Mouse (Mus musculus): ENCODE measurements around the gene Fndc7. TPM values are rescaled to one million over a fixed set of nuclear protein-coding genes. Genes with fewer than 3 reads are reported as not detected.

Fndc7 gene
- total RNA-seq (2017): not detected in 2 replicates

- no peak for ATAC-seq (replicated peaks in 1 of 2; ENCODE audit: insufficient read depth in 1 of 2, low FRiP score in 2 of 2, low TSS enrichment in 1 of 2, low read depth in 1 of 2, poor library complexity in 2 of 2, severe bottlenecking in 2 of 2)
Measured at GRCm38 (mm10) chr3:108889908-108890307, at the start of gene Fndc7. TSS of gene Fndc7 (minus strand) at chr3:108890008.

GRCm38 (mm10) chr3:108939573-108939972 lies 49.8 kb upstream of the Fndc7 start, which contains the start of gene Henmt1:
TSS of gene Henmt1 (plus strand) at chr3:108939873.
- no peak for ATAC-seq (replicated peaks in 1 of 2; ENCODE audit: insufficient read depth in 1 of 2, low FRiP score in 2 of 2, low TSS enrichment in 1 of 2, low read depth in 1 of 2, poor library complexity in 2 of 2, severe bottlenecking in 2 of 2)

- no peak for ATAC-seq (replicated peaks in 1 of 2; ENCODE audit: insufficient read depth in 1 of 2, low FRiP score in 2 of 2, low TSS enrichment in 1 of 2, low read depth in 1 of 2, poor library complexity in 2 of 2, severe bottlenecking in 2 of 2)
Measured at GRCm38 (mm10) chr3:108938691-108939090, 48.9 kb upstream of the Fndc7 start.

GRCm38 (mm10) chr3:108933557-108933956 lies 43.7 kb upstream of the Fndc7 start:
- no peak for ATAC-seq (replicated peaks in 1 of 2; ENCODE audit: insufficient read depth in 1 of 2, low FRiP score in 2 of 2, low TSS enrichment in 1 of 2, low read depth in 1 of 2, poor library complexity in 2 of 2, severe bottlenecking in 2 of 2)

- no peak for ATAC-seq (replicated peaks in 1 of 2; ENCODE audit: insufficient read depth in 1 of 2, low FRiP score in 2 of 2, low TSS enrichment in 1 of 2, low read depth in 1 of 2, poor library complexity in 2 of 2, severe bottlenecking in 2 of 2)
Measured at GRCm38 (mm10) chr3:108926308-108926707, 36.5 kb upstream of the Fndc7 start.

GRCm38 (mm10) chr3:108925677-108926076 lies 35.9 kb upstream of the Fndc7 start:
- no peak for ATAC-seq (replicated peaks in 1 of 2; ENCODE audit: insufficient read depth in 1 of 2, low FRiP score in 2 of 2, low TSS enrichment in 1 of 2, low read depth in 1 of 2, poor library complexity in 2 of 2, severe bottlenecking in 2 of 2)

- no peak for ATAC-seq (replicated peaks in 1 of 2; ENCODE audit: insufficient read depth in 1 of 2, low FRiP score in 2 of 2, low TSS enrichment in 1 of 2, low read depth in 1 of 2, poor library complexity in 2 of 2, severe bottlenecking in 2 of 2)
Measured at GRCm38 (mm10) chr3:108921822-108922221, 32.0 kb upstream of the Fndc7 start.

- no peak for ATAC-seq (replicated peaks in 1 of 2; ENCODE audit: insufficient read depth in 1 of 2, low FRiP score in 2 of 2, low TSS enrichment in 1 of 2, low read depth in 1 of 2, poor library complexity in 2 of 2, severe bottlenecking in 2 of 2)
Measured at GRCm38 (mm10) chr3:108920442-108921070, 30.7 kb upstream of the Fndc7 start.

- ATAC-seq (replicated peaks in 1 of 2; ENCODE audit: insufficient read depth in 1 of 2, low FRiP score in 2 of 2, low TSS enrichment in 1 of 2, low read depth in 1 of 2, poor library complexity in 2 of 2, severe bottlenecking in 2 of 2): no peak
Measured at GRCm38 (mm10) chr3:108918852-108919251, 29.0 kb upstream of the Fndc7 start.

GRCm38 (mm10) chr3:108917986-108918385 lies 28.2 kb upstream of the Fndc7 start:
- no peak for ATAC-seq (replicated peaks in 1 of 2; ENCODE audit: insufficient read depth in 1 of 2, low FRiP score in 2 of 2, low TSS enrichment in 1 of 2, low read depth in 1 of 2, poor library complexity in 2 of 2, severe bottlenecking in 2 of 2)

GRCm38 (mm10) chr3:108916857-108917256 lies 27.0 kb upstream of the Fndc7 start:
- ATAC-seq (replicated peaks in 1 of 2; ENCODE audit: insufficient read depth in 1 of 2, low FRiP score in 2 of 2, low TSS enrichment in 1 of 2, low read depth in 1 of 2, poor library complexity in 2 of 2, severe bottlenecking in 2 of 2): no peak

- ATAC-seq (replicated peaks in 1 of 2; ENCODE audit: insufficient read depth in 1 of 2, low FRiP score in 2 of 2, low TSS enrichment in 1 of 2, low read depth in 1 of 2, poor library complexity in 2 of 2, severe bottlenecking in 2 of 2): no peak
Measured at GRCm38 (mm10) chr3:108915999-108916398, 26.2 kb upstream of the Fndc7 start.

GRCm38 (mm10) chr3:108911548-108912413 lies 22.0 kb upstream of the Fndc7 start, which contains the start of gene Prpf38b:
TSS of gene Prpf38b (minus strand) at chr3:108911727.
- peak; percentile 93 to 95 for ATAC-seq (replicated peaks in 1 of 2; ENCODE audit: insufficient read depth in 1 of 2, low FRiP score in 2 of 2, low TSS enrichment in 1 of 2, low read depth in 1 of 2, poor library complexity in 2 of 2, severe bottlenecking in 2 of 2)

GRCm38 (mm10) chr3:108911081-108911547 lies 21.3 kb upstream of the Fndc7 start:
- peak; percentile 53 to 70 for ATAC-seq (replicated peaks in 1 of 2; ENCODE audit: insufficient read depth in 1 of 2, low FRiP score in 2 of 2, low TSS enrichment in 1 of 2, low read depth in 1 of 2, poor library complexity in 2 of 2, severe bottlenecking in 2 of 2)

GRCm38 (mm10) chr3:108910303-108911080 lies 20.7 kb upstream of the Fndc7 start:
- no peak for ATAC-seq (replicated peaks in 1 of 2; ENCODE audit: insufficient read depth in 1 of 2, low FRiP score in 2 of 2, low TSS enrichment in 1 of 2, low read depth in 1 of 2, poor library complexity in 2 of 2, severe bottlenecking in 2 of 2)

- ATAC-seq (replicated peaks in 1 of 2; ENCODE audit: insufficient read depth in 1 of 2, low FRiP score in 2 of 2, low TSS enrichment in 1 of 2, low read depth in 1 of 2, poor library complexity in 2 of 2, severe bottlenecking in 2 of 2): no peak
Measured at GRCm38 (mm10) chr3:108902934-108903333, 13.1 kb upstream of the Fndc7 start.

GRCm38 (mm10) chr3:108902038-108902437 lies 12.2 kb upstream of the Fndc7 start:
- ATAC-seq (replicated peaks in 1 of 2; ENCODE audit: insufficient read depth in 1 of 2, low FRiP score in 2 of 2, low TSS enrichment in 1 of 2, low read depth in 1 of 2, poor library complexity in 2 of 2, severe bottlenecking in 2 of 2): no peak

GRCm38 (mm10) chr3:108900681-108901080 lies 10.9 kb upstream of the Fndc7 start:
- no peak for ATAC-seq (replicated peaks in 1 of 2; ENCODE audit: insufficient read depth in 1 of 2, low FRiP score in 2 of 2, low TSS enrichment in 1 of 2, low read depth in 1 of 2, poor library complexity in 2 of 2, severe bottlenecking in 2 of 2)

Data from hematopoietic stem cell, adult 5-6 weeks (primary cell).